Comparison of ENCODE assay signal across 29 mouse cellular contexts in genomic region chr2:122186106-122186505, GRCm38 (mm10). TPM values are rescaled to one million over a fixed set of nuclear protein-coding genes. Genes with fewer than 3 reads are reported as not detected.
"Had no signal": no experiment of that assay in that cellular context is flagged by ENCODE, and none has a peak within 500 bp of the region (broad histone marks: within the 10 kb centered on the region; RNA-seq: fewer than 3 reads in every experiment).

Gene Patl2, minus strand, starts transcription at chr2:122186189.
Gene Terb2, plus strand, starts transcription at chr2:122186272.

- H3K27ac ChIP-seq: kidney, postnatal 0 days; left cerebral cortex, adult 2 months; liver, embryonic 13.5 days; macrophage; midbrain, embryonic 13.5 days; stomach, postnatal 0 days had no signal

- H3K36me3 ChIP-seq: liver, embryonic 13.5 days; midbrain, embryonic 13.5 days had no signal

- H3K4me1 ChIP-seq: midbrain, embryonic 13.5 days had no signal

- DNase-seq: kidney, adult 2 months; kidney, postnatal 36 days; layer of hippocampus, postnatal 36 days; liver, embryonic 13.5 days; lung, adult 2 months; right cerebral cortex, postnatal 4 days; thymus, adult 2 months; thymus, postnatal 14 days; thymus, postnatal 4 days had no signal

- ATAC-seq: midbrain, embryonic 13.5 days; midbrain, embryonic 16.5 days had no signal

- H3K4me3 ChIP-seq: left cerebral cortex, adult 2 months; liver, embryonic 13.5 days; midbrain, embryonic 13.5 days had no signal

- H3K9ac ChIP-seq: liver, embryonic 13.5 days; midbrain, embryonic 13.5 days had no signal

- H3K27me3 ChIP-seq: liver, embryonic 13.5 days; midbrain, embryonic 13.5 days had no signal

- H3K9me3 ChIP-seq: liver, embryonic 13.5 days; midbrain, embryonic 13.5 days had no signal

- H3K4me2 ChIP-seq: liver, embryonic 13.5 days; midbrain, embryonic 13.5 days had no signal

RNA-seq across cellular contexts. Expression of gene Patl2, which starts in this region (rescaled TPM):
- total RNA-seq: layer of hippocampus, postnatal 10 days; left cerebral cortex, adult 2 months; left cerebral cortex, postnatal 36 days; megakaryocyte, adult 5-6 weeks had no signal
- polyA plus RNA-seq: kidney, adult 2 months; kidney, embryonic 14.5 days; limb, embryonic 11.5 days; liver, adult 2 months; lung, adult 2 months; lung, embryonic 16.5 days; midbrain, embryonic 13.5 days; midbrain, embryonic 16.5 days; neural tube, embryonic 11.5 days; stomach, embryonic 14.5 days; stomach, postnatal 0 days had no signal

RNA-seq across cellular contexts. Expression of gene Terb2, which starts in this region (rescaled TPM):
- total RNA-seq: layer of hippocampus, adult 8-10 months; layer of hippocampus, postnatal 10 days; layer of hippocampus, postnatal 36 days; left cerebral cortex, adult 2 months; left cerebral cortex, postnatal 10 days; left cerebral cortex, postnatal 36 days; liver, adult 2 months; megakaryocyte, adult 5-6 weeks had no signal
- polyA plus RNA-seq: kidney, adult 2 months; kidney, embryonic 14.5 days; kidney, postnatal 0 days; limb, embryonic 11.5 days; limb, embryonic 14.5 days; liver, adult 2 months; liver, embryonic 13.5 days; liver, embryonic 16.5 days; lung, adult 2 months; lung, embryonic 16.5 days; macrophage; midbrain, embryonic 13.5 days; midbrain, embryonic 16.5 days; neural tube, embryonic 11.5 days; neural tube, embryonic 14.5 days; stomach, embryonic 14.5 days; stomach, postnatal 0 days; thymus, adult 2 months had no signal
